Mouse (Mus musculus) bone marrow macrophage, adult 2 months (primary cell): ENCODE measurements around the gene Srsf3. TPM values are rescaled to one million over a fixed set of nuclear protein-coding genes. Genes with fewer than 3 reads are reported as not detected.
"Not testable (repeated sequence)": the region's sequence is repeated elsewhere in the genome, so short reads cannot be mapped to it uniquely, and the experiment has no call there.

Experiments used
- H3K27ac ChIP-seq: 2 replicates; pipeline ENCODE4 v1.5.1; 2012; ENCODE audit warnings: low read depth, low read length; ENCODE audit not compliant: insufficient read depth
- H3K4me1 ChIP-seq: 2 replicates; pipeline ENCODE4 v1.6.1; 2012; ENCODE audit warnings: low read length; ENCODE audit not compliant: control insufficient read depth, insufficient read depth
- H3K4me3 ChIP-seq: 2 replicates; pipeline ENCODE4 v1.5.1; 2012; ENCODE audit warnings: mild to moderate bottlenecking, low read length, moderate library complexity; ENCODE audit not compliant: insufficient read depth
- CTCF ChIP-seq: IDR thresholded peaks from 2 replicates; pipeline ENCODE4 v1.5.1; 2012; ENCODE audit warnings: low read depth, mild to moderate bottlenecking, low read length, moderate library complexity
- POLR2A ChIP-seq: IDR thresholded peaks from 2 replicates; pipeline ENCODE4 v1.6.1; 2012; ENCODE audit warnings: mild to moderate bottlenecking, low read depth, low read length, borderline replicate concordance
- polyA plus RNA-seq: library from polyadenylated mRNA; stranded (reverse); fragments of >200 nt; gene quantifications from 2 replicates; pipeline ENCODE4 v1.2.4, GENCODE M21; 2012; ENCODE audit not compliant: missing spikeins, insufficient read depth, insufficient read length

Gene Srsf3
- 151 and 170 TPM in 2 replicates for polyA plus RNA-seq

GRCm38 (mm10) chr17:29032274-29033069 lies at the start of gene Srsf3:
Srsf3 (plus strand) TSS chr17:29032628.
- Histone ChIP-seq H3K4me1 (peaks cover 6% of the 10 kb centered on the region), H3K27ac (peak within 1 kb of the TSS; percentile 96), H3K4me3 (peak within 1 kb of the TSS; percentile 76)
- TF ChIP-seq CTCF = no peak
- TF ChIP-seq POLR2A = peak; percentile 79; the same call in 1 of the 2 replicates

GRCm38 (mm10) chr17:28984724-28985420 lies 47.6 kb upstream of the Srsf3 start:
- TF ChIP-seq CTCF (no peak), POLR2A (no peak)
- Histone ChIP-seq H3K27ac (no peak overlapping the region), H3K4me3 (no peak overlapping the region)

GRCm38 (mm10) chr17:28986833-28987232 lies 45.6 kb upstream of the Srsf3 start:
- TF ChIP-seq POLR2A = no peak
- peak; percentile 52 for TF ChIP-seq CTCF

More at GRCm38 (mm10) chr17:28984724-28985420, 47.6 kb upstream of the Srsf3 start:
- no peaks in the 10 kb centered on the region for H3K4me1 ChIP-seq

DNA sequence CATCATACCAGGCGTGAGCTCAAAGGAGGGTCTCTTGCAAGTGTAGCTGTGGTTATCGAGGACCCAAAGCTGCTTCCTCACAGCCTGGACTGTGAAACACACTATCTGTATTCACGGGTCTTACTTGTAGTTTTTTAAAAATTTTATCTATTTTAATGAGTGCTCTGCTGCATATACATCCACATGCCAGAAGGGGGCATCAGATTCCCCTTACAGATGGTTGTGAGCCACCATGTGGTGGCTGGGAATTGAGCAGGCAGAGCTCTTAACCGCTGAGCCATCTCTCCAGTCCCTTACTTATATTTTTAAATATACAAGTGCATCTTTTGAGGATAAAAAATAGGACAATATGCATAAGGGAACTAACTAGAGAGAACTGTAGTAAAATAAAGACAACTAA lies 44.7 kb upstream of the Srsf3 start:
- no peak for TF ChIP-seq POLR2A
- TF ChIP-seq CTCF = peak; percentile 93
- no peaks in the 10 kb centered on the region for H3K4me1 ChIP-seq
- H3K4me3 ChIP-seq = no peak overlapping the region
- no peak overlapping the region for H3K27ac ChIP-seq

More at GRCm38 (mm10) chr17:28986833-28987232, 45.6 kb upstream of the Srsf3 start:
- H3K4me3 ChIP-seq = no peak overlapping the region
- no peak overlapping the region for H3K27ac ChIP-seq
- no peaks in the 10 kb centered on the region for H3K4me1 ChIP-seq

DNA sequence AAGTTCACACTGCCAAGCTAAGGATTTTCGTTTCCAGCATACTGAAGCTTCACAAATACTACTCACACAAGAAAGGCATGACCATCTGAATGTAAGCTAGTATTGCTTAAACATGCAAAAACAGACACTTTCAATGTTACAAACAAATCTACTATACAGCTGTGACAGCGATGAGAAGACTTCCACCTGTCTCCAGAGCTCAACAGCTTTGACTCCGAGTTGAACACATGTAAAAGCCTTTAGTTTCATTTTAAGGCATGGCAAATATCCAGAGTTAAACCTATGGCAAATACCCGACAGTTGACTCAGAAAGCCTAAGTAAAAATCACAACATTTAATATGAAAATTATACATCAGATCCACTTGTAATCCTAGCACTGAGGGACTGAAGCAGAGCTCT lies 44.1 kb upstream of the Srsf3 start:
- H3K4me1 ChIP-seq = no peaks in the 10 kb centered on the region
- TF ChIP-seq CTCF = no peak
- no peak for TF ChIP-seq POLR2A
- no peak overlapping the region for H3K27ac ChIP-seq
- no peak overlapping the region for H3K4me3 ChIP-seq

DNA sequence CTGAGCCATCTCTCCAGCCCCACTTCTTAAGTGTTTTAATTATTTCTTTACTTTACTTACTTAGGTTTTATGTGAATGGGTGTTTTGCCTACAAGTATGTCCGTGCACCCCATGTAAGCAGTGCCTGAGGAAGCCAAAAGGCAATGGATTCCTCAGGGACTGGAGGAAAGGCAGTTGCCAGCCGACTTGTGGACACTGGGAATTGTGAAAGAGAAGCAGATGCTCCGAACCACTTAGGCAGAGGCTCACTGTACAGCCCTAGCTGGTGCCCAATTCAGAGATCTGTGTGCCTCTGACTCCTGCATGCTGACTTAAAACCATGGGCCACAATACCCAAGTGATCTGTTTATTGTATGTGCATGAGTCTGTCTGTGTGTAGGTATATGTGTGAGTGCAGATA lies 43.4 kb upstream of the Srsf3 start:
- no peaks in the 10 kb centered on the region for H3K4me1 ChIP-seq
- no peak overlapping the region for H3K4me3 ChIP-seq
- TF ChIP-seq CTCF (no peak), POLR2A (no peak)
- no peak overlapping the region for H3K27ac ChIP-seq

GRCm38 (mm10) chr17:28990060-28990459 lies 42.4 kb upstream of the Srsf3 start:
- TF ChIP-seq POLR2A (no peak), CTCF (no peak)
- no peaks in the 10 kb centered on the region for H3K4me1 ChIP-seq
- no peak overlapping the region for H3K4me3 ChIP-seq
- no peak overlapping the region for H3K27ac ChIP-seq

DNA sequence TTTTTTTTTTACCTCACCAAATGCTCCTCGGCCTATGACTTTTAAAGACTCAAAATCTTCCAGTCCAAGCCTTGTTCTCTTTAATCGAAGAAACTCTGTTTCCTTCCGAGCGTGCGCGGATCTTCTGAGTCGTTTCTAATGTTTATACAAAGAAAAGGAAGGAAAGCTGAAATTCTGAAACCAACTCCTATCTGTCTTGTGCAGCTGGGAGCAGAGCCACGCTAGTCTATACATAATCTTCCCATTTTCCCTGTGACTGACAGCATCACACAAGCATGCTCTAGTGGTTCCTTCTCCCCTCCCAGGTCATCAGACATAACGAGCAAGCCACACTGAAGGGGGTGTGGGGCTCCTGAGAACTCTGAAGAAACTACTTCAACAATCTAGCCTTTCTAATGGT lies 41.1 kb upstream of the Srsf3 start:
- Histone ChIP-seq H3K4me1 (no peaks in the 10 kb centered on the region), H3K4me3 (no peak overlapping the region), H3K27ac (no peak overlapping the region)
- TF ChIP-seq POLR2A (no peak), CTCF (no peak)

GRCm38 (mm10) chr17:28992105-28992504 lies 40.3 kb upstream of the Srsf3 start:
- H3K4me1 ChIP-seq = no peaks in the 10 kb centered on the region
- no peak overlapping the region for H3K27ac ChIP-seq
- no peak for TF ChIP-seq POLR2A
- no peak for TF ChIP-seq CTCF
- H3K4me3 ChIP-seq = no peak overlapping the region

GRCm38 (mm10) chr17:28993004-28993403 lies 39.4 kb upstream of the Srsf3 start:
- H3K27ac ChIP-seq, H3K4me3 ChIP-seq, H3K4me1 ChIP-seq: not testable (repeated sequence)

- no peak overlapping the region for H3K4me3 ChIP-seq
- no peak for TF ChIP-seq CTCF
- TF ChIP-seq POLR2A = no peak
- H3K4me1 ChIP-seq = peaks cover 2% of the 10 kb centered on the region; the same call in 1 of the 2 replicates
- H3K27ac ChIP-seq = no peak overlapping the region
These were observed 37.8 kb upstream of the Srsf3 start for GRCm38 (mm10) chr17:28994615-28995014.
